Mouse (Mus musculus): ENCODE data around the gene Sh2b1.

- no peak for TF ChIP-seq CTCF (IDR thresholded peaks at IDR 0.05; ENCODE audit: low read depth, low read length)
- no peak for TF ChIP-seq TAL1 (conservative IDR thresholded peaks at IDR 0.05; ENCODE audit: low read depth, low read length)
- TF ChIP-seq POLR2AphosphoS5 (IDR thresholded peaks at IDR 0.05; ENCODE audit: insufficient replicate concordance, low read depth, low read length), result no peak
Observed at GRCm38 (mm10) chr7:126511287-126511686, 36.1 kb upstream of the Sh2b1 start.
